Mouse (Mus musculus) CD4-positive, CD25-positive, alpha-beta regulatory T cell (primary cell): Measurements from ENCODE around the gene Slc22a22. TPM values are rescaled to one million over a fixed set of nuclear protein-coding genes. Genes with fewer than 3 reads are reported as not detected.

Experiments used
- polyA plus RNA-seq: library from polyadenylated mRNA; unstranded; fragments of 100-300 nt; shearing (Covaris generic); gene quantifications from one replicate; pipeline ENCODE4 v1.2.1, GENCODE M21; 2017

Gene Slc22a22
- polyA plus RNA-seq, result not detected

DNA sequence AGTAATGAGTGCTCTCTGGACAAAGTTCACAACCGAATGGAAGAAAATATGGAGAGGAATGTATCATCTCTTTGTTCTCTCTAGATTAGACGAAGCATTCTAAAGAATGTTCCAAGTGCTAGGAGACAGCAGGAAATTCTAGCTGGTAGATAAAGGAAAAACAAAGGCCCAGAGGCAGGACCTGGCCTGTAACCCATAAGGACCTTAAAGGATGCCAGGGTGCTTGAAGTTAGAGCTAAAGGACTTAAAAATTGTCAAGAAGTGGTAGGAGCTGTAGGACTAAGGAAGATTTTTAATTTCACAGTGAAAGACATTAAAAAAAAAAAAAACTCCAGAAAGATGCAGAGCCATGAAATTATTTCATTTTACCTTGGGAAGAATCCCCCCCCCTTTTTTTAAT is at the start of gene Slc22a22:
Gene Slc22a22 (minus strand): TSS at position 101 of the 400 bp plus-strand sequence.

